Mouse (Mus musculus): ENCODE results near the gene Dtx1.

DNA sequence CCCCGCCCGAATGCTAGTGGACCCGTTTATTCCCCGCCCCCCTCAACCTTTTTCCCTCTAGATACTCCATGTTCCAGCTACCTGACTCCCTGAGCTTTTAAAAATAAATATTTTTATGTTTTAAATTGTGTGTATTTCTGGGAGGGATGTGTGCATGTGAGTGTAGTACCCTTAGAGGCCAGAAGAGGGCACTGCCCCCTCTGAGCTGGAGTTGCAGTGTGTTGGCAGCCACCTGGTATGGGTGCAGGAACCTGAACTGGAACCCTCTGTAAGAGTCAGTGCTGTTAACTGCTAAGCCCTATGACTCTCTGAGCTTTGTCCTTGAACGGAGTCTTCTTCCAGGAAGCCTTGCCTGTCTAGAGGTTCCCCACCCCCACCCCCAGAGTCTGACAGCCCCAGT lies 79.8 kb downstream of the Dtx1 start:
- no peak for TF ChIP-seq CTCF (IDR thresholded peaks at IDR 0.05; ENCODE audit: extremely low read depth, insufficient read depth, insufficient read length, insufficient replicate concordance)
- TF ChIP-seq POLR2A (IDR thresholded peaks at IDR 0.05; ENCODE audit: low read depth, low read length), result no peak
